Mouse (Mus musculus) ES-E14 (cell line): ENCODE results near the gene Ccl1.

Source experiments
- CHD2 ChIP-seq: IDR thresholded peaks from 2 replicates; pipeline ENCODE4 v1.6.1; 2014; ENCODE audit warnings: mild to moderate bottlenecking, low read depth, low read length, inconsistent platforms
- ZC3H11A ChIP-seq: IDR thresholded peaks from 2 replicates; pipeline ENCODE4 v1.6.1; 2012; ENCODE audit warnings: low read depth, mild to moderate bottlenecking, inconsistent platforms, low read length, borderline replicate concordance

DNA sequence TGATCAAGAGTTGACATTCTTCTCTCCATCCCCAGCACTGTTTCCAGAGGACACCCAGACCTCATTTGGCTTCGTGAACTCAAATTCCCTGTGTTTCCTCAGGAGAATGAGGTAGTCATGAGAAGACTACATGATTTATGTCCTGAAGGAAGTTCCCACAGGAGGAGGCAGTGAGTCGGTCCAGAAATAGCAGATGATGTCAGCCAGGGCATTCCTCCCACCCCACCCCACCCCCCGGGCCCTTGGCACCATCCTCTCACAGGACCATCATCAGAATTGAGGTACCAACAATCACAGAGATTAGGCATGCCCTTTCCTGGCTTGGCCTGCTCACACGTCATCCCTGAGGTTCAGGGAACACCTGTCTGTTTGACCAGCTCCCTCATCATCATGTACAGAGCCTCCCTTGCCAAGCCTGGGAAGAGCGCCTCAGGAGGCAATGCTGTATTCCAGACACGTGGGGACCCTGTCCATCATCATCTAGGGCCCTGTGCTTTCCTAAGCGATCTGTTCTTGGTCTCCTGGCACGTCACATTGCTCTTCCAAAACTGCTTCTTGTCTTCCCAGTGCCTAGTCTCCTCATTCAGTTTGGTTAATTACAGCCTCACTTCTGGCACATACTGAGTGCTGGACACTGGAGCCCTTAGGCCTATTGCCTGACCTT lies 31.2 kb downstream of the Ccl1 start:
- TF ChIP-seq ZC3H11A (no peak), CHD2 (no peak)
